Mouse (Mus musculus) heart, embryonic 11.5 days (tissue): Measurements from ENCODE around the gene Grpel1. TPM values are rescaled to one million over a fixed set of nuclear protein-coding genes. Genes with fewer than 3 reads are reported as not detected.

Source experiments
- ATAC-seq: fragments of 200-750 bp; cut with Nextera tagmentation; replicated peaks from 2 replicates; pipeline ENCODE4 v1.8.0; 2017; ENCODE audit warnings: moderate library complexity; ENCODE audit not compliant: insufficient number of reproducible peaks, low FRiP score, low TSS enrichment
- H3K27ac ChIP-seq: fragments of 300-500 bp; sonication (generic); 2 replicates; pipeline ENCODE4 v1.5.1; 2014; ENCODE audit warnings: mild to moderate bottlenecking, low read depth, low read length
- H3K27me3 ChIP-seq: fragments of 300-500 bp; sonication (generic); 2 replicates; pipeline ENCODE4 v1.6.1; 2014; ENCODE audit warnings: mild to moderate bottlenecking, low read length, mixed read lengths; ENCODE audit not compliant: control insufficient read depth, insufficient read depth
- H3K36me3 ChIP-seq: fragments of 300-500 bp; sonication (generic); 2 replicates; pipeline ENCODE4 v1.6.1; 2014; ENCODE audit warnings: mild to moderate bottlenecking, low read length, moderate library complexity, mixed read lengths; ENCODE audit not compliant: control insufficient read depth, insufficient read depth
- H3K4me1 ChIP-seq: fragments of 300-500 bp; sonication (generic); 2 replicates; pipeline ENCODE4 v1.6.1; 2014; ENCODE audit warnings: low read length; ENCODE audit not compliant: control insufficient read depth, insufficient read depth
- H3K4me2 ChIP-seq: fragments of 300-500 bp; sonication (generic); 2 replicates; pipeline ENCODE4 v1.6.1; 2014; ENCODE audit warnings: mild to moderate bottlenecking, moderate library complexity
- H3K4me3 ChIP-seq: fragments of 300-500 bp; sonication (generic); 2 replicates; pipeline ENCODE4 v1.5.1; 2014; ENCODE audit warnings: low read depth, low read length
- H3K9ac ChIP-seq: fragments of 300-500 bp; sonication (generic); 2 replicates; pipeline ENCODE4 v1.6.1; 2014; ENCODE audit warnings: mild to moderate bottlenecking, low read depth, low read length, moderate library complexity
- H3K9me3 ChIP-seq: fragments of 300-500 bp; sonication (generic); replicated peaks from 2 replicates; pipeline ENCODE4 v1.6.1; 2016; ENCODE audit warnings: low read length; ENCODE audit not compliant: control insufficient read depth
- WGBS: fragments of 180-500 bp; shearing (Covaris S2); extraction: QIAGEN DNeasy Blood & Tissue Kit; methylation state at CpG from one replicate; pipeline ENCODE4 v1.1.7; 2014; ENCODE audit not compliant: insufficient replicate concordance; 5-methylcytosine and 5-hydroxymethylcytosine counted together
- polyA plus RNA-seq: library from polyadenylated mRNA; unstranded; fragments of >200 nt; fragmentation: Nextera tagmentation; extraction: Ambion mirVana; gene quantifications from 2 replicates; pipeline ENCODE4 v1.2.1, GENCODE M21; 2014

Gene Grpel1
- polyA plus RNA-seq, 1 experiment from 2014 or later = 63.8 TPM

DNA sequence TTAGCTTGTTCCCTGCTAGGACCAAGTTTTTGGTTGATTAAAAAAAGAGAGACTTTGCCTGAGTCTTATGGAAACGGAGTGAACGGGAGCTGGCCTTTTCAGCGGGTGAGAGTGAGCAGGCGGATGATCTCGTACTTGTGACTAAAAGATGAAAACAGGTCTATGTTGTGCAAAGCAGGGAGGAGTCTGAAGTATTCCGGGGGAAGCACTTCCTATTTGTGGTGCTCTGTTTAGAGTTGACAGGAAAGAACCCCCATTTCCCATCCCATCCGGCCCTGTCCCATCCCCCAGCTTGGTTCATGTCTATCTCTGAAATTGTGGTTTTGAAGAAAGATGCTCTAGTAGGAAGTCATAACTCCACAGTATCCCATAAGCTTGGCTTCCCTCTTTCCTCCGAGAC, 1.1 kb downstream of the Grpel1 start:
- Histone ChIP-seq H3K27me3 (no peaks in the 10 kb centered on the region), H3K4me2 (peak overlapping the region; percentile 95), H3K9ac (peak overlapping the region; percentile 83), H3K36me3 (peaks cover 13% of the 10 kb centered on the region; the same call in 1 of the 2 replicates), H3K4me3 (peak overlapping the region; percentile 82), H3K9me3 (no peaks in the 10 kb centered on the region), H3K4me1 (peaks cover 13% of the 10 kb centered on the region), H3K27ac (no peak overlapping the region)
- 23% methylated on average over 8 of the region's 8 CpGs for WGBS
- ATAC-seq = no peak

DNA sequence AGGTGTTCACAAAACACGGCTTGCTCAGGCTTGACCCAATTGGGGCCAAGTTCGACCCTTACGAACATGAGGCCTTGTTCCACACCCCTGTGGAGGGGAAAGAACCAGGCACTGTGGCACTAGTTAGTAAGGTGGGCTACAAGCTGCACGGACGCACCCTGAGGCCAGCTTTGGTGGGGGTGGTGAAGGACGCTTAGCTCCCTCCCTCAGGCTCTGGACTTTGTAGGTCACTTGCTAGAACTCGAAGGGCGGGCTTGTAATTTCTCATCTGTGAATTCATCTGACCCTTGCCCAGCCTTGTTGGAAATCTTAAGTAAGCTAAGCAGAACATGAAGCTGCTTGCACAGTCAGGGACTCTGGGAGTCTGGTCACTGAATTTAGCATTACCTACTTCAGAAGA, 6.4 kb downstream of the Grpel1 start:
- WGBS = 92% methylated on average over 8 of the region's 8 CpGs
- H3K4me1 ChIP-seq = peaks cover under 1% of the 10 kb centered on the region; the same call in 1 of the 2 replicates
- H3K27me3 ChIP-seq = no peaks in the 10 kb centered on the region
- no peak overlapping the region for H3K9ac ChIP-seq
- no peak overlapping the region for H3K27ac ChIP-seq
- no peak for ATAC-seq
- H3K36me3 ChIP-seq = peaks cover 32% of the 10 kb centered on the region
- H3K4me3 ChIP-seq = no peak overlapping the region
- H3K4me2 ChIP-seq = no peak overlapping the region
- H3K9me3 ChIP-seq = no peaks in the 10 kb centered on the region

DNA sequence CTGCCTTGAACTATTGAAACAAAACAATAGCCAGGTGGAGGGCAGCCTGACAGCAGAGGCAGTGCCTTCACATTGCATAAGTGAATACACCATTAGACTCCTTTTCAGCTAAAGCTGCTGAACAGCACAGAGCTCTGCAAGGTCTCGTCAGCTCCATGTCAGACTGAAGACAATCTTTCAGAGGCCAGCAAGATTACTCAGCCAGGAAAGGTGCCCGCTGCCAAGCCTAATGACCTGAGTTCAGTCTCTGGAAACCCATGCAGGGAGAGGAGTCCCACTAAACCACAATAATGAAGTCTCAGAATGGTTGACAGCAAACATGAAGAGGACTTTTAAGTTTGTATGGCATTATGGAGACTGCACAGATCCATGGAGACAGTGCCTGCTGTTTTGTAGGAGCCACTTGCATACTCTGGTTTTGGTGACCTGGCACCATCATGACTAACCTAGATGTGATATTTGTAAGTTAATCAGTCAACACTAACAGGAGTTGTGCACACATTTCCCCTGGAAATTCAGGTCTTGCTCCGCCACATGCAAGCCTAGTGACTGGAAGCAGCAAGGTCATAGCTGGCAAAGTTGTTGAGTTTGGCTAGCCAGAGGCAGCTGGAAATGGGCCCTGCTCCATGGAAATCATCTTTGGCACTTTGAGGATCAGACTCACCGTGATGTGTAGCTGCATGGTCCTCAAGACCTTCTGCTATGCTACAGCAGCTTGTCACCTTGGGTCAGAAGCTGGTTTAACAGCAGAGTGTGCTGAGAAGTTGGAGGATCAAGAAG, 8.3 kb downstream of the Grpel1 start:
- Histone ChIP-seq H3K4me1 (no peaks in the 10 kb centered on the region), H3K4me3 (no peak overlapping the region), H3K4me2 (no peak overlapping the region), H3K27me3 (no peaks in the 10 kb centered on the region), H3K27ac (no peak overlapping the region), H3K36me3 (peaks cover 32% of the 10 kb centered on the region), H3K9me3 (no peaks in the 10 kb centered on the region), H3K9ac (no peak overlapping the region)
- ATAC-seq = no peak
- WGBS = 84% methylated on average over 4 of the region's 4 CpGs

DNA sequence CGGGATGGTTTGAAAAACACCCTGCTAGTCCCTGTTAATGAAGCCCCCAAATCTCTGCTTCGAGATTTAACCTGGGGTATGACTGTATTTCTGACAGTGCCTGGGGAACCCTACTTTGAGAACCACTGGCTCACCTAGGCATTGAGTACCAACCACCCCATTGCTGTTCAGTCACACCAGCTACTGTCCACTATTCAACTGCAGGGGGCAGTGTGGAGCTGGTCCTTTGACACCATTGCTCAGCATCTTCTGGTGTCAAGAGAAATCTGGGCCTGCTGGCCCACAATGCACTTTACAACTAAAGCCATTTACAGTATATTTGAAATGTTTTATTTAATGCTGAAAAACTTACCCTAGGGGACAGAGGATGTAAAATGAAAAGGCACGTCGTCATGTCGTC, 9.5 kb downstream of the Grpel1 start:
- no peaks in the 10 kb centered on the region for H3K9me3 ChIP-seq
- 83% methylated on average over 5 of the region's 5 CpGs for WGBS
- no peak overlapping the region for H3K9ac ChIP-seq
- H3K4me3 ChIP-seq = no peak overlapping the region
- no peak overlapping the region for H3K4me2 ChIP-seq
- no peaks in the 10 kb centered on the region; the same call in 1 of the 2 replicates for H3K4me1 ChIP-seq
- peaks cover 31% of the 10 kb centered on the region for H3K36me3 ChIP-seq
- no peak overlapping the region for H3K27ac ChIP-seq
- no peak for ATAC-seq
- no peaks in the 10 kb centered on the region for H3K27me3 ChIP-seq

DNA sequence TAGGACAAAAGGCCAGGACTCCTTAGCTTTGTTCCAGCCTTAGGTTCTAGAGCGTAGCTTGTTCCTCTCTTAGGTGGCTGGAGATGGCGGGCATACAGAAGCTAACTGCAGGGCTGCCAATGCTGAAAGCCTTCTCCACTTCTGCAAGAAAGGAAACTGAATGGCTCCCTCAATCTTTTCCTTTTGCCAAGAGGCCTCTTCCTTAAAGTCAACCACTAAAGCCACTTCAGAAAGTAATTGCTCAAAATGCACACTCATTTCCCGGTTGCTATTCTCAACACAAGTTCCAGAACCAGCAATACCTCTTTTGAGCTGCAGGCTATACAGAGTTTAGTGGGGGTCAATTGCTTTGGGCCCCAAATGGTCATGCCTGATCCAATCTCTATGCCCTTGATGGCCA, 12.7 kb downstream of the Grpel1 start:
- Histone ChIP-seq H3K27ac (no peak overlapping the region), H3K36me3 (peaks cover 15% of the 10 kb centered on the region), H3K4me3 (no peak overlapping the region), H3K4me1 (peaks cover 13% of the 10 kb centered on the region), H3K27me3 (no peaks in the 10 kb centered on the region), H3K9ac (no peak overlapping the region), H3K9me3 (no peaks in the 10 kb centered on the region), H3K4me2 (no peak overlapping the region)
- ATAC-seq = no peak
- WGBS = 87% methylated on average over 3 of the region's 3 CpGs

DNA sequence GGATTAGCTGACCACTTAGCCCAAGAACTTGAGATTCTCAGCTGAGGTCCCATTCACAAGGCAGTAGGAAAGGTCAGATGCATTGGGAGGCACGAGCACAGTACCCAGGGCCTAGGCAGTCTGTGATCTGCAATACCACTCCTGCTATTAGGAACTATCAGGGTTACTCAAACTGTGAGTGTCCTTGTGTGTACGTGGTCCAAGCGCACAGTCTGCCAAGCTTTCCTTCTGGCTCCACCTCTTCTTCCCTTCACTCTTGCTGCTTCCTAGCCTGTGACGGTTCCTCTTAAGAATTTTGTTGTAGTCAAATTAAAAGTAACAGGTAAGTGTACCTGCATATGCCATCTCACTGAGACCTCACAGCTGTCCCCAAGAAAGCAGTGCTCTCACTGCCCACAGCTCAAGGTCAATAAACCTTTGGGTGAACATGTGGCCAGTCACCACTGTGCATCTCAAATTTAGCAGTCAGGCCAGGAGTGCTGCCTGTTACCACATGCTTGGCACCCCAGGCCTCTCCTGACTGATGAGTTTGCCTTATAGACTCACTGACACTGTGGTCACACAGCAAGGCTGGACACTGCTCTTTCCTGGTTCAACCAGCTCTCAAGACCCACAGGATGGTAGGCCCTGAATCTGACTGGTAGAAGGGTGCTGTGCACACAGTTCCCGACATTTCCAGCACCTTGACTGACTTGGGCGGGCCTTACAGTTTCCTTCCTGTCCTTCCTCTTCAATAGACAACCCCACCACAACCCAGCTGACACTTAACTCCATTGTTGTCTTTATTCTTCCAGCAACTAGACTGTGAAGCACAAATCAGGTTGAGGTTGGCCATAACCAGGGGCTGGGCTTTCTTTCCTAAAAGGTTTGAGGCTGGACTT, 14.0 kb downstream of the Grpel1 start:
- no peak overlapping the region for H3K4me2 ChIP-seq
- H3K36me3 ChIP-seq = peaks cover 5% of the 10 kb centered on the region; the same call in 1 of the 2 replicates
- H3K4me1 ChIP-seq = peaks cover 21% of the 10 kb centered on the region
- H3K9ac ChIP-seq = no peak overlapping the region
- no peak for ATAC-seq
- H3K9me3 ChIP-seq = no peaks in the 10 kb centered on the region
- H3K4me3 ChIP-seq = no peak overlapping the region
- 76% methylated on average over 6 of the region's 6 CpGs for WGBS
- no peak overlapping the region for H3K27ac ChIP-seq
- H3K27me3 ChIP-seq = no peaks in the 10 kb centered on the region

DNA sequence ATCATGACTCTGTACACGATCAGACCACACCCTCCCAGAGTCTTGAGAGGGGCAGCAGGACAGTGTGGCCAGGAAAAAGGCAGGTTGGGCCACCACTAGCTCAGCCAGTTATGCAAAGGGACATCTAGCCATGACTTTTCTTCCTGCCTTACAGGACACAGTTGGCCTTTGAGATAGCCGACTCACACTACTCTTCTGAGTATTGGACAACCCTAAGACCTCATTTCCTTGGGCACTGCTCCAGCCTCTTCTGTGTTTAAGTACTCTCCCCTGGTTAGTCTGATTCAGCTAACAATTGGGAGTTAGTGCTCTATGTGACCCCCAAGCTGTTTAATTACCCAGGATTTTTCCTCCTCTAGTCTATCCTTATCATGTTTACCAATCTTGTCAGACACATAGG, 14.9 kb downstream of the Grpel1 start:
- H3K27me3 ChIP-seq = no peaks in the 10 kb centered on the region
- H3K9me3 ChIP-seq = no peaks in the 10 kb centered on the region
- WGBS = 54% methylated on average over 2 of the region's 2 CpGs
- H3K4me1 ChIP-seq = peaks cover 21% of the 10 kb centered on the region
- no peak overlapping the region for H3K4me2 ChIP-seq
- no peaks in the 10 kb centered on the region; the same call in 1 of the 2 replicates for H3K36me3 ChIP-seq
- no peak overlapping the region for H3K9ac ChIP-seq
- no peak overlapping the region for H3K4me3 ChIP-seq
- no peak for ATAC-seq
- H3K27ac ChIP-seq = no peak overlapping the region

DNA sequence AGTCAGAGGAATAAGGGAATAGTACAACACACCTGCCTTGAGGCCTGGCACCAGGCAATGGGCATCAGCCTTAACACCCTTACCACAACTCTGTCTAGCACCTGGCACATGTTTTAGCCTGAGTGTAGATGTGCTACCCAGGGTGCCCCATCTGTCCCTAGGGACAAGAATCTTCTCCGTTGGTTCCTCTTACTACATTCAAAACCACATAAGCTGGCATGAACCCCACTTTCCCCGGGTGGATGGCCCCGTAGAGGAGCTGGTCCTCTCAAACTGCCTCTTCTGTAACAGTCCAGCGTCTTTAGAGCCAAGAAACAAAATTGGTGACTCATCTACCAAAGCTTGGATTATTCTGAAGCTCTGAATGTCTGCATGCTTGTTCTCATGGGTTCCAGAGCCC, 15.6 kb downstream of the Grpel1 start:
- Histone ChIP-seq H3K9me3 (no peaks in the 10 kb centered on the region), H3K4me3 (no peak overlapping the region), H3K27me3 (peaks cover 2% of the 10 kb centered on the region), H3K4me1 (peaks cover 27% of the 10 kb centered on the region), H3K27ac (no peak overlapping the region), H3K9ac (no peak overlapping the region), H3K36me3 (no peaks in the 10 kb centered on the region; the same call in 1 of the 2 replicates), H3K4me2 (no peak overlapping the region)
- 88% methylated on average over 4 of the region's 4 CpGs for WGBS
- no peak for ATAC-seq
